Mouse (Mus musculus): Measurements from ENCODE around the gene D930048N14Rik.
A peak's percentile ranks its signal among the peaks of the same experiment; 100 is the strongest.

DNA sequence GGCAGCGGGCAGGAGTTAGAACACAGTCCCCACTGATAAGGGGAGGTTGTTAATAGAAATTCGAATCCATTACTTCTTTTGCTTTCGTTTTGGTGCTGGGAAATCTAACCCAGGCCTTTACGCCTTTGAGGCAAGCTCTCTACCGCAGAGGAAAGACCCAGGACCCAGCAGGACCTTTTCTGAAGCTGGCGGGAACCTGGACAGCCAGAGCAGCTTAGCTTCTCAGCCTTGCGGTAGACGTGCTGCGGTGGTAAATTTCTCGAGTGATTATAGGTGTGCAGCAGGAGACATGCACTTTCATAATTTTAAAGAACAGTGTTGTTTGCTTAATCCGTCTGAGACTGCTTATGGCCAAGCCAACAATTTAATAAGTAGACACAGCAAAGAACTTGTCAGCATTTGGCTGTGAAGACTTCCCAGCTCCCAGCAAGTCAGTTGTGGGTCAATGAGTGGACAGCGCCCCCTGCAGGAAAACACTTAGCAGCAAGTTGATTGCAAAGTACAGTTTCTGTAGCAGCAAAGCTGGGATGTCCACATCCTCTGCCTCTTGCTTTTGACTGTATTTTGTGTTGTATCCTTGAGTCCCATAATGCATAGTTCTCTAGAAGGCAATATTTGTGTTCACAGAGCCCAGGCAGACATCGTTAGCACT lies 30.7 kb downstream of the D930048N14Rik start:
- TF ChIP-seq POLR2A (IDR thresholded peaks at IDR 0.05; ENCODE audit: borderline replicate concordance, extremely low read depth, low read depth, low read length) (no peak), CTCF (IDR thresholded peaks at IDR 0.05; ENCODE audit: insufficient read depth, low read length) (peak; percentile 89)

Measured in lung, adult 2 months (tissue).